Mouse (Mus musculus) kidney, adult 2 months (tissue): Measurements from ENCODE around the gene Dynlrb1. TPM values are rescaled to one million over a fixed set of nuclear protein-coding genes. Genes with fewer than 3 reads are reported as not detected.

Source experiments
- DNase-seq: peaks from one replicate; pipeline ENCODE4 v3.0.0; 2021
- H3K27ac ChIP-seq: fragments of 200-500 bp; 2 replicates; pipeline ENCODE4 v1.5.1; 2012; ENCODE audit warnings: low read depth, low read length, control low read depth, inconsistent platforms; ENCODE audit not compliant: insufficient read depth
- H3K27me3 ChIP-seq: fragments of 200-500 bp; replicated peaks from 2 replicates; pipeline ENCODE4 v1.6.1; 2012; ENCODE audit warnings: mild to moderate bottlenecking, moderate library complexity, low read length, inconsistent platforms; ENCODE audit not compliant: control insufficient read depth, insufficient read depth
- H3K36me3 ChIP-seq: fragments of 200-500 bp; 2 replicates; pipeline ENCODE4 v1.6.1; 2012; ENCODE audit warnings: mild to moderate bottlenecking, moderate library complexity, low read length, inconsistent platforms; ENCODE audit not compliant: control insufficient read depth, insufficient read depth
- H3K4me1 ChIP-seq: fragments of 200-500 bp; 2 replicates; pipeline ENCODE4 v1.6.1; 2011; ENCODE audit warnings: low read length; ENCODE audit not compliant: control insufficient read depth, insufficient read depth
- H3K4me3 ChIP-seq: fragments of 200-500 bp; 2 replicates; pipeline ENCODE4 v1.5.1; 2011; ENCODE audit warnings: mild to moderate bottlenecking, low read depth, low read length, control low read depth; ENCODE audit not compliant: insufficient read depth
- CTCF ChIP-seq: fragments of 200-500 bp; conservative IDR thresholded peaks from 2 replicates; pipeline ENCODE4 v1.5.1; 2011; ENCODE audit warnings: low read depth, mild to moderate bottlenecking, control low read depth, low read length, moderate library complexity, mixed read lengths; ENCODE audit not compliant: insufficient read depth, insufficient read length
- POLR2A ChIP-seq: fragments of 200-500 bp; IDR thresholded peaks from one replicate; pipeline ENCODE4 v1.6.1; 2011; ENCODE audit warnings: low read depth, low read length, control low read depth
- WGBS: fragments of 180-500 bp; shearing (Covaris S2); methylation state at CpG from one replicate; pipeline ENCODE4 v1.1.7; 2018; 5-methylcytosine and 5-hydroxymethylcytosine counted together
- polyA plus RNA-seq: library from polyadenylated mRNA; depleted of rRNA; stranded (reverse); fragments of >200 nt; gene quantifications from 2 replicates; pipeline ENCODE4 v1.2.3, GENCODE M21; 2012; rRNA removed

The Dynlrb1 gene
- polyA plus RNA-seq, result 327 and 373 TPM in 2 replicates

GRCm38 (mm10) chr2:155236362-155236992 is at the start of gene Dynlrb1:
Gene Dynlrb1, plus strand, starts transcription at chr2:155236533.
- H3K36me3 ChIP-seq, result no peaks in the 10 kb centered on the region
- peak within 1 kb of the TSS; percentile 72 for H3K4me3 ChIP-seq
- DNase-seq, result peak; percentile 100
- H3K27me3 ChIP-seq, result no peaks in the 10 kb centered on the region
- peaks cover 14% of the 10 kb centered on the region for H3K4me1 ChIP-seq
- H3K27ac ChIP-seq, result peak within 1 kb of the TSS; percentile 71
- WGBS, result under 1% methylated on average over 50 of the region's 50 CpGs
- no peak for TF ChIP-seq CTCF
- peak; percentile 84 for TF ChIP-seq POLR2A

- Histone ChIP-seq H3K27me3 (no peaks in the 10 kb centered on the region), H3K4me1 (no peaks in the 10 kb centered on the region), H3K27ac (no peak overlapping the region), H3K36me3 (peaks cover 15% of the 10 kb centered on the region), H3K4me3 (no peak overlapping the region)
- DNase-seq, result peak; percentile 25
- TF ChIP-seq POLR2A (no peak), CTCF (peak; percentile 66)
- 75% methylated on average over 2 of the region's 2 CpGs for WGBS
These were observed 28.9 kb upstream of the Dynlrb1 start for GRCm38 (mm10) chr2:155207419-155207818.

- Histone ChIP-seq H3K4me1 (no peaks in the 10 kb centered on the region), H3K27ac (no peak overlapping the region), H3K36me3 (peaks cover 9% of the 10 kb centered on the region), H3K27me3 (no peaks in the 10 kb centered on the region), H3K4me3 (no peak overlapping the region)
- DNase-seq, result no peak
- WGBS, result 67% methylated on average over 2 of the region's 2 CpGs
- TF ChIP-seq POLR2A, result no peak
- TF ChIP-seq CTCF, result no peak
These were observed 13.2 kb upstream of the Dynlrb1 start for GRCm38 (mm10) chr2:155223145-155223544.

GRCm38 (mm10) chr2:155224721-155225120 is 11.6 kb upstream of the Dynlrb1 start:
- H3K36me3 ChIP-seq, result peaks cover 9% of the 10 kb centered on the region
- TF ChIP-seq POLR2A (no peak), CTCF (no peak)
- H3K4me3 ChIP-seq, result no peak overlapping the region
- no peaks in the 10 kb centered on the region for H3K27me3 ChIP-seq
- 82% methylated on average over 7 of the region's 7 CpGs for WGBS
- DNase-seq, result no peak
- H3K4me1 ChIP-seq, result no peaks in the 10 kb centered on the region
- no peak overlapping the region for H3K27ac ChIP-seq

- peak overlapping the region; percentile 71; the same call in 1 of the 2 replicates for H3K27ac ChIP-seq
- peak overlapping the region; percentile 72 for H3K4me3 ChIP-seq
- no peaks in the 10 kb centered on the region for H3K27me3 ChIP-seq
- DNase-seq, result no peak
- WGBS, result 2% methylated on average over 13 of the region's 13 CpGs
- TF ChIP-seq CTCF (no peak), POLR2A (no peak)
- peaks cover 13% of the 10 kb centered on the region for H3K4me1 ChIP-seq
- no peaks in the 10 kb centered on the region for H3K36me3 ChIP-seq
These were observed 479 bp upstream of the Dynlrb1 start for GRCm38 (mm10) chr2:155235746-155236361.

GRCm38 (mm10) chr2:155237276-155237675 is 943 bp downstream of the Dynlrb1 start:
- peaks cover 14% of the 10 kb centered on the region for H3K4me1 ChIP-seq
- H3K27me3 ChIP-seq, result no peaks in the 10 kb centered on the region
- peak overlapping the region; percentile 72 for H3K4me3 ChIP-seq
- H3K27ac ChIP-seq, result no peak overlapping the region
- WGBS, result 4% methylated on average over 4 of the region's 4 CpGs
- H3K36me3 ChIP-seq, result no peaks in the 10 kb centered on the region
- no peak for DNase-seq
- no peak for TF ChIP-seq POLR2A
- no peak for TF ChIP-seq CTCF

GRCm38 (mm10) chr2:155240915-155241314 is 4.6 kb downstream of the Dynlrb1 start:
- WGBS, result 40% methylated on average over 4 of the region's 4 CpGs
- Histone ChIP-seq H3K27me3 (no peaks in the 10 kb centered on the region), H3K36me3 (no peaks in the 10 kb centered on the region), H3K4me1 (peaks cover 14% of the 10 kb centered on the region), H3K4me3 (no peak overlapping the region), H3K27ac (no peak overlapping the region)
- peak; percentile 67 for TF ChIP-seq CTCF
- TF ChIP-seq POLR2A, result no peak
- DNase-seq, result peak; percentile 45

GRCm38 (mm10) chr2:155242296-155242855 is 6.0 kb downstream of the Dynlrb1 start:
- no peak for DNase-seq
- no peak overlapping the region for H3K27ac ChIP-seq
- no peaks in the 10 kb centered on the region for H3K36me3 ChIP-seq

More at GRCm38 (mm10) chr2:155242296-155242855, 6.0 kb downstream of the Dynlrb1 start:
- 67% methylated on average over 7 of the region's 7 CpGs for WGBS
- TF ChIP-seq POLR2A, result no peak
- no peak for TF ChIP-seq CTCF
- no peak overlapping the region for H3K4me3 ChIP-seq
- peaks cover 11% of the 10 kb centered on the region for H3K4me1 ChIP-seq
- no peaks in the 10 kb centered on the region for H3K27me3 ChIP-seq
